Mouse (Mus musculus) embryonic facial prominence, embryonic 15.5 days (tissue): ENCODE measurements at regions not wholly inside any gene's neighbourhood (a gene's known extent, or its start where the extent isn't known, plus 50 kb on each side); places are given as distances from the start of the nearest gene placed in this dataset.

Experiments
- ATAC-seq: fragments of 200-750 bp; cut with Nextera tagmentation; 2 replicates; pipeline ENCODE4 v1.8.0; 2017; ENCODE audit warnings: low read depth, moderate TSS enrichment; ENCODE audit not compliant: insufficient number of reproducible peaks, low FRiP score, low TSS enrichment
- H3K27ac ChIP-seq: fragments of 300-500 bp; sonication (generic); replicated peaks from 2 replicates; pipeline ENCODE4 v1.5.1; 2015; ENCODE audit warnings: mild to moderate bottlenecking, inconsistent platforms
- H3K27me3 ChIP-seq: fragments of 300-500 bp; sonication (generic); 2 replicates; pipeline ENCODE4 v1.6.1; 2015; ENCODE audit warnings: inconsistent platforms
- H3K36me3 ChIP-seq: fragments of 300-500 bp; sonication (generic); 2 replicates; pipeline ENCODE4 v1.6.1; 2015; ENCODE audit warnings: mild to moderate bottlenecking, inconsistent platforms
- H3K4me1 ChIP-seq: fragments of 300-500 bp; sonication (generic); 2 replicates; pipeline ENCODE4 v1.6.1; 2015; ENCODE audit warnings: inconsistent platforms
- H3K4me2 ChIP-seq: fragments of 300-500 bp; sonication (generic); replicated peaks from 2 replicates; pipeline ENCODE4 v1.6.1; 2015; ENCODE audit warnings: mild to moderate bottlenecking, inconsistent platforms
- H3K4me3 ChIP-seq: fragments of 300-500 bp; sonication (generic); replicated peaks from 2 replicates; pipeline ENCODE4 v1.5.1; 2015; ENCODE audit warnings: mild to moderate bottlenecking, inconsistent platforms
- H3K9ac ChIP-seq: fragments of 300-500 bp; sonication (generic); 2 replicates; pipeline ENCODE4 v1.6.1; 2015; ENCODE audit warnings: inconsistent platforms
- H3K9me3 ChIP-seq: fragments of 300-500 bp; sonication (generic); replicated peaks from 2 replicates; pipeline ENCODE4 v1.6.1; 2016; ENCODE audit warnings: inconsistent platforms
- WGBS: fragments of 180-500 bp; shearing (Covaris S2); methylation state at CpG from one replicate; pipeline ENCODE4 v1.1.7; 2015; 5-methylcytosine and 5-hydroxymethylcytosine counted together

DNA sequence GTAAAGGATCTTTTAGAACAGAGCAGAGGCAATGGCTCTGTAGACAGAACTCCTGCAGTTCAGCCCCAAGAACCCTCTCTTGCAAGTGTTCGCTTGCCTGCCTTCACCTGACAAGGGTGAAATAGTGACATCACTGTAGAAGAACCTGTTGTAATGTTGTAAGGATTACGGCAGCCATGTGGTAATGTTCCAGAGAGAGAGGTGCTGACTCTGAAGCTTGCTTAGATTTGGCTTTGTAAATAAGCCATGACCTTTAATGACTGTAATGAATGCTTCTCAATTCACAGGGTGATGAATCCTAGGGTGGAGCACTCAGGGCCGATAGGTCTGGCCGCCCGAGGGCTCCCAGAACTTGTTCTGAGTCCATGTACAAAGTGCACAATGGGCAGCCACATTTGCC lies 230.2 kb downstream of the Irx1 start:
- no peak for ATAC-seq
- Histone ChIP-seq H3K27ac (no peak overlapping the region), H3K9me3 (no peaks in the 10 kb centered on the region), H3K4me3 (no peak overlapping the region), H3K36me3 (no peaks in the 10 kb centered on the region), H3K4me1 (peaks cover 12% of the 10 kb centered on the region), H3K4me2 (no peak overlapping the region), H3K9ac (no peak overlapping the region), H3K27me3 (no peaks in the 10 kb centered on the region)
- WGBS, result 81% methylated on average over 5 of the region's 5 CpGs

DNA sequence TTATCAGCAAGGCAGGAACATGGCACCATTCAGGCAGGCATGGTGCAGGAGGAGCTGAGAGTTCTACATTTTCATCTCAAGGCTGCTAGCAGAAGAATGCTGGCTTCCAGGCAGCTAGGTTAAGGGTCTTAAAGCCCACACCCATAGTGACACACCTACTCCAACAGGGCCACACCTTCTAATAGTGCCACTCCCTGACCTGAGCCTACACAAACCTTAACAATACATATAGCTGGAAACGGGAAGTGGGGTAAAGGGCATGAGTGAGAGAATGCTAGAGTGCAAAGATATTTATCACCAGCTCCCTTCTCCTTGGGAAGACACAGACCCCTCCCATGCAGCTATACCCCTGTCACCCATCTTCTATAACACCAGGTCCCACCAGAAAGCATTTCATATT lies 230.6 kb downstream of the Irx1 start:
- Histone ChIP-seq H3K4me3 (no peak overlapping the region), H3K27ac (no peak overlapping the region), H3K9ac (no peak overlapping the region), H3K9me3 (no peaks in the 10 kb centered on the region), H3K27me3 (no peaks in the 10 kb centered on the region), H3K4me1 (peaks cover 12% of the 10 kb centered on the region), H3K36me3 (no peaks in the 10 kb centered on the region), H3K4me2 (no peak overlapping the region)
- ATAC-seq, result no peak
- WGBS, result 74% methylated on average over 1 of the region's 1 CpGs

DNA sequence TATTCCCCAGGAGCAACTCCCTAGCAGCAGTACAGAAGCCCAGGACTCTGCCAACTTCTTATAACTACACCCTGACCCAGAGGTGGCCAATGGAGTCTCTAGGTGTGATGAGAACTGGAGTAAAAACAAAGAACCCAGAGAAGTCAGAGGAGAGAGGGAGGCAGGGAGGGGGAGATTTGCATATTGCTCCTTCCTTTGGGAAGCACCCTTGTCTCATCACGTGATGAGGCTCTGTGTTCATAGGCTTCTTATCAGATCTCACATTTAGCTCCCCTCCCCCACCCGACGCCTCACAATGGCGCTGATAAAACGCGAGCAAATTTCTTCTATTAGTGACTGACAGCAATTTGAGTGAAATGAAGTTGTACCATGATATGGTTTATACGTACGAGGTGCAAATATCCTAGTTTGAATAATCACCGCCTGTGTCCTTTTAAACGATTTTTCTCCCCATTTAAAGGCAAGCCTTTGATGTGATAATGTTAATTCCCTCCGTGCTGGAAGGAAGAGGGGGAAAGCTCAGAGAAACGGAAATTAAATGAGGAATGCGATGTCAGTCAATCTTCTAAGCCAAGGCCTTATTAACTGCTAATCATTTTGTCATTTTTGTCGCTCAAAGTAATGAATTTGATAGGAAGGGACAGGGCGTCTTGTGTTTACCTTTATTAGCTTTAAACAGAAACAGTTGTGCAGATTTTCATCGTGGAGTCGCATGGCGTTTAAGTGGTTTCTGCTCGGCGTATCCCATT lies 273.3 kb downstream of the Irx1 start:
- Histone ChIP-seq H3K4me2 (no peak overlapping the region), H3K9me3 (no peaks in the 10 kb centered on the region), H3K27me3 (peaks cover 13% of the 10 kb centered on the region), H3K4me1 (no peaks in the 10 kb centered on the region), H3K36me3 (no peaks in the 10 kb centered on the region), H3K9ac (no peak overlapping the region), H3K4me3 (no peak overlapping the region), H3K27ac (no peak overlapping the region)
- 12% methylated on average over 20 of the region's 20 CpGs for WGBS
- ATAC-seq, result no peak

DNA sequence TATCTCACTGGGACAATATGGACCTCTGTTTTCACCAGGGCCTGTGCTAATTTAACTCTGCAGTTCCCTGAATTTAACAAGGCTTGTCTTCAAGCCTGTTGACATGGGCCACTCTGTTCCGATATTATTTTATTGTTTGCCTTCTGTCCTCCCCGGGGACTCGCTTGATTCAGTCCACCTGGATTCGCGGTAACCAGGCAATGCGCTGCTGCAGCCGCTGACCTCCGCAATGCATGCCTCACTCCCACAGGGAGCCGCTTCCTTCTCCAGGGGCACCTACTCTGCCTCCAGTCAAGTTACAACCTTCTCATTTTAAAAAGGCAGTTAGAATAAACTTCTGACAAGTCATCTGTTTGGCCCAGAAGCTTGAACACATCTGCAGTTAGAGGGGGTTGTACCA lies 274.3 kb downstream of the Irx1 start:
- 27% methylated on average over 9 of the region's 9 CpGs for WGBS
- Histone ChIP-seq H3K9ac (no peak overlapping the region), H3K4me1 (no peaks in the 10 kb centered on the region), H3K27me3 (peaks cover 13% of the 10 kb centered on the region), H3K4me3 (no peak overlapping the region), H3K4me2 (no peak overlapping the region), H3K27ac (no peak overlapping the region), H3K36me3 (no peaks in the 10 kb centered on the region), H3K9me3 (no peaks in the 10 kb centered on the region)
- no peak for ATAC-seq

DNA sequence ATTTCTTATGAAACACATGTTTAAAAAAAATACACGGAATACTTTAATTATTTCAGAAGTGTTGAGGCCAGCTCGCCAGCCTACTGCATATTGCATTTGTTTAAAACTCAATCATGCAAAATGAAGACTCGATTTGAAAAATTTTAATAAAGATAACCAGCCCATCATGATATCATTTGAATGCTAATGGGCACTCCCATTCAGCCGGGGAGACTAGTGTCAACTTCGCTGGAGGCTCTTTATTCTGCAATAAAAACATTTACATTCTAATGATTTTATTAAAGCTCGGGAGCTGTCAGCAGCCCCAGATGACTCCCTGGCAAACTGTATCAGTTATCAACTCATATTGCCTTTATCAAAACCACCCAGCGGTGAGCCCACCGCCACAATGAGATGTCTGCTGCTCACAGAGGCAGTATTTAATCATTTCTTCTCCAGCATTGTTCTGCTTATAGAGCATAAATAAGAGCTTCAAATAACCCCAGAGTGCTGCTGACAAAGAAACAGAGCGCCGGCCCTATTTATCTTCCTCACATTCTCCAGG lies 287.4 kb downstream of the Irx1 start:
- no peak for ATAC-seq
- Histone ChIP-seq H3K4me2 (no peak overlapping the region), H3K27ac (no peak overlapping the region), H3K9me3 (no peaks in the 10 kb centered on the region), H3K36me3 (no peaks in the 10 kb centered on the region), H3K9ac (no peak overlapping the region), H3K4me1 (no peaks in the 10 kb centered on the region), H3K4me3 (no peak overlapping the region), H3K27me3 (peaks cover 5% of the 10 kb centered on the region; the same call in 1 of the 2 replicates)
- 71% methylated on average over 10 of the region's 10 CpGs for WGBS

DNA sequence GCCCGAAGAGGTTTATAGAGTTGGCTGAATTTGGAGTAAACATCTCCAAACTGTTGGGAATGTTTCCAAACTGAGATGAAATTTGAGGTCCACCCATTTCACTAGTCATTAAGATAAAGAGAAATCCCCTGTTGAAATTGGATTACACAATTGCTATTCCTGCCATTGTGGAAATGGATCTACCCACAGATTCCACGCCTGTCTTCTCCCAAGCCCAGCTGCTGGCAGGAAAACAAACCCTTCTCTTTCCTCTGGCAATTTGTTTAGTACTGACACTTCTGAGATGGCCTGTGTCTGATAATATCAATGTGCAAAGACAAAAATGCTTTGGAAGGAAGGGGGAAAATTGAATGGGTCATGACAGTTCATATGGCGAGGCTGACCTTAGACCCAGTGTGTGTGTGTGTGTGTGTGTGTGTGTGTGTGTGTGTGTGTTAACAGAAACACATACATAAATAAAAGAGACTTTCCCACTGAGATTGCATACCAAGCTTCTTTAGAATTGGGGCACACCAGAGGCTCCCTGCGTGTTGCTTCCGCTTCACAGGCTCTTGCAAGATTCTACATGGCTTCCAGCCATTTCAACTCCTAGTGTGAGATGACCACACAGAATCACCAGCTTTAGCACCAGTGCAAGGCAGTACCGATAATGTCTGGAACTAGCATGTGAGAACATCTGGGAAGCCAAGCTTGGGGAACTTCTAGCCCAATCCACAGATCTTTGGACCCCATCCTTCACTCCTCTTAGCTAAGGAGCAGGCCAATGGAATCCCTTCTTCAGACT lies 293.4 kb downstream of the Irx1 start:
- H3K9me3 ChIP-seq, result no peaks in the 10 kb centered on the region
- no peak overlapping the region for H3K4me2 ChIP-seq
- no peak overlapping the region for H3K4me3 ChIP-seq
- 0 out of 2 replicates have a peak, but pooled peaks have one; percentile 41 for ATAC-seq
- peaks cover 5% of the 10 kb centered on the region; the same call in 1 of the 2 replicates for H3K27me3 ChIP-seq
- 62% methylated on average over 6 of the region's 6 CpGs for WGBS
- peaks cover 20% of the 10 kb centered on the region for H3K4me1 ChIP-seq
- no peaks in the 10 kb centered on the region for H3K36me3 ChIP-seq
- H3K9ac ChIP-seq, result no peak overlapping the region
- no peak overlapping the region for H3K27ac ChIP-seq

DNA sequence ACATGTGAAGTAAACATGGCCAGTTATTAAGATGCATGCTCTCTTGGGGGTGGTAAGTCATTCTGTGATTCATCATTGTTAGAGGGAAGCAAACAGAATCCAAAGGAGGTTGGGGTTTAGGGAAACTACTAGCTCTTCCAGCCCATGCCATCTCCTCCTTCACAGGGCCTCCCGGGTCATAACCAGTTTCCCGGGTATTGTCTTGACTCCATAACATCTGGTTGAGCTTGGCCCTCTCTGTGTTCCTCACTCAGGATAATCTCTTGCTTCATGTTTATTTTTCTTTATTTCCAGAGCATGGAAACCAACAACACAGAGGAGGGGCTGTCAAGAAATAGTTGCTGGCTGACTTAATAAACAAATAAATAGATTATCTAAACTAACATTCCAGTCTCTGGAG lies 295.3 kb downstream of the Irx1 start:
- no peak overlapping the region for H3K9ac ChIP-seq
- H3K9me3 ChIP-seq, result no peaks in the 10 kb centered on the region
- no peaks in the 10 kb centered on the region for H3K36me3 ChIP-seq
- no peaks in the 10 kb centered on the region; the same call in 1 of the 2 replicates for H3K27me3 ChIP-seq
- H3K4me1 ChIP-seq, result peaks cover 25% of the 10 kb centered on the region
- H3K4me2 ChIP-seq, result no peak overlapping the region
- H3K4me3 ChIP-seq, result no peak overlapping the region
- no peak overlapping the region for H3K27ac ChIP-seq
- no peak for ATAC-seq
- 43% methylated on average over 2 of the region's 2 CpGs for WGBS

DNA sequence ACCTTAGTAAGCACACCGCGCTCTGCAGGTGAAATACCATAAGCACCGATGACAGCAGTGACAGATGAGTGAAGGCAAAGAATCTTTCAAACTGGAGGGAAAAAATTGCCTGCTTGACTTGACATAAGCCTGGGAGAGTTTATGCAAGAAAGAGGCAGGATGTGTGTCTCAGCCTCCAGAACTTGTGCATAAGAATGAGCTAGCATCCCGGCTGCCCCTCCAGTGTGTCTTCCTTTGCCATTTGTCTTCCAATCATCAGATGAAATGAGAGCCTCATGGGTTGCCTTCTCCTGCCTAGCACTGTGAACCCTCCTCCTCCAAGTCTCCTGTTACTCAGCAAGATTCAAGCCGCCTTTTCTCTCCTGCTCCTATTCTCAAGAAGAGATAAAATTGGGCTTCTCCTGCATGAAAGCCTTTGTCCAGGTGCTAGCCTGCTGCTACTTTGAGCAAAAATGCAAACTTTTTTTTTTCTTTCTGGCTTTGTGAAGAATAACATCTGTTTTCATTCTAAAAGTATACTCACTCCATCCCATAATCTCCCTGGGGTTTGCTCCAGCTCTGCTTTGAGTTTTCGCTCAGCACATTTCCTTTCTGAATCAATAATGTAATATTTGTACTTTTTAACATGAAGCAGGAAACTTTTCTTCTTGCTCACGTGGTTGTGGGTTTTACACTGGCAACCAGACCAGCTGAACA lies 298.2 kb downstream of the Irx1 start:
- Histone ChIP-seq H3K9me3 (no peaks in the 10 kb centered on the region), H3K4me1 (peaks cover 24% of the 10 kb centered on the region), H3K4me3 (no peak overlapping the region), H3K4me2 (no peak overlapping the region), H3K9ac (no peak overlapping the region), H3K27ac (peak overlapping the region; percentile 80), H3K36me3 (no peaks in the 10 kb centered on the region), H3K27me3 (no peaks in the 10 kb centered on the region; the same call in 1 of the 2 replicates)
- 24% methylated on average over 7 of the region's 7 CpGs for WGBS
- peak; percentile 57; the same call in 1 of the 2 replicates for ATAC-seq

DNA sequence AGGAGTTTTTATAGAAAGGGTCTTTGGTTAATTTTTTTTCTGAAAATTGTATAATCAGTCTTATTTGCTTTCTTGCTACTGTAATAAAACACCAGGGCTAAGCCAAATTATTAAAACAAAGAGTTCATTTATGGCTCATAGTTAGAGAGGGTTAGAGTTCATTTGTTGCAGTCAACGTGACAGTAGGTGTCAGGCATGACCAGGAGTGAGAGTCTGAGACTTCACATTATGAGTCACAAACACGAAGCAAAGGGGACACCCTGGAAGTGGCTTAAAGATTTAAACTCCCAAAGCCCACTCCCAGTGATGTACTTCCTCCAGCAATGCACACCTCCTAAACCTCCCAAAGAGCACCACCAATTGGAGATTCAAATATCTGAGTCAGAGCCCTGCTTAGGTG lies 305.6 kb downstream of the Irx1 start:
- Histone ChIP-seq H3K27ac (no peak overlapping the region), H3K4me3 (no peak overlapping the region), H3K27me3 (no peaks in the 10 kb centered on the region), H3K36me3 (no peaks in the 10 kb centered on the region), H3K9ac (no peak overlapping the region), H3K4me1 (no peaks in the 10 kb centered on the region), H3K9me3 (no peaks in the 10 kb centered on the region), H3K4me2 (no peak overlapping the region)
- no peak for ATAC-seq
- 68% methylated on average over 2 of the region's 2 CpGs for WGBS

DNA sequence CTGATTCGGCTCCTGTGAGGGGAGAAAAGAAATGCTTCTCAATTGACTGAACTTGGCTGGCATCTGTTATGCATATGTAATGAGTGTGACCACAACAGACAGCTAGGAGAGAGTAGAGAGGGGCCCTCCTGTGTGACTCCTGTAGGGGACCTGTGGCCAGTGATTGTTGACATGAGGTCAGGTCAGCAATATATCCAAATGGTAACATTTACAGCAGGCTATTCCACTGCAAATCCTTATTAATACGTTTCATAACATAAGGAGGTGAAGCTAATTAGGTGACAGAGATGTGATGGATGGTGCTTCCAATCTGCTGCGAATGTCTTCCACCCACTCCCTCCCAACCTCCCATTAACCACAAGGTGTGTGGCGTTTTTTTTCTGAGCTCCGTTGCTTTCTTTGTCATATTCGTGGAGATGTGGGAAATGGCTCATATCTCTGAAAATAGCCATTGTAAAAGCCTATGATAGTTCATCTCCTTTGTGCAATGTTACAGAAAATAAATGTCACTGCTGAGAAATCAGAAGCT lies 309.5 kb downstream of the Irx1 start:
- Histone ChIP-seq H3K36me3 (no peaks in the 10 kb centered on the region), H3K27ac (no peak overlapping the region), H3K4me1 (no peaks in the 10 kb centered on the region), H3K4me2 (no peak overlapping the region), H3K4me3 (no peak overlapping the region), H3K27me3 (no peaks in the 10 kb centered on the region), H3K9ac (no peak overlapping the region), H3K9me3 (no peaks in the 10 kb centered on the region)
- WGBS, result 57% methylated on average over 6 of the region's 6 CpGs
- ATAC-seq, result no peak
